Mouse (Mus musculus) myocyte (in vitro differentiated cells): ENCODE data around the gene Phactr2. TPM values are rescaled to one million over a fixed set of nuclear protein-coding genes. Genes with fewer than 3 reads are reported as not detected.
"Not testable (repeated sequence)": the region's sequence is repeated elsewhere in the genome, so short reads cannot be mapped to it uniquely, and the experiment has no call there.

Experiments used
- H3K27me3 ChIP-seq: one replicate; pipeline ENCODE4 v1.6.1; 2011; ENCODE audit not compliant: control insufficient read depth, insufficient read depth, insufficient read length
- H3K36me3 ChIP-seq: one replicate; pipeline ENCODE4 v1.6.1; 2011; ENCODE audit not compliant: control insufficient read depth, insufficient read depth
- H3K4me2 ChIP-seq: one replicate; pipeline ENCODE4 v1.6.1; 2011; ENCODE audit warnings: low read depth, control low read depth
- H3K4me3 ChIP-seq: one replicate; pipeline ENCODE4 v1.5.1; 2011; ENCODE audit warnings: mild to moderate bottlenecking, control low read depth, moderate library complexity
- H3K79me2 ChIP-seq: one replicate; pipeline ENCODE4 v1.6.1; 2011; ENCODE audit not compliant: control insufficient read depth, insufficient read depth
- H3ac ChIP-seq: one replicate; pipeline ENCODE4 v1.6.1; 2011; ENCODE audit not compliant: control insufficient read depth, insufficient read length
- CEBPB ChIP-seq: IDR thresholded peaks from 2 replicates; pipeline ENCODE4 v1.6.1; 2011; ENCODE audit warnings: mild to moderate bottlenecking, moderate library complexity; ENCODE audit not compliant: poor library complexity, insufficient read depth, severe bottlenecking
- E2F4 ChIP-seq: IDR thresholded peaks from one replicate; pipeline ENCODE4 v1.6.1; 2011; ENCODE audit warnings: mild to moderate bottlenecking, control low read depth, moderate library complexity; ENCODE audit not compliant: insufficient read depth
- MAX ChIP-seq: IDR thresholded peaks from one replicate; pipeline ENCODE4 v1.6.1; 2011; ENCODE audit warnings: low read depth, mild to moderate bottlenecking, control low read depth
- MYOD1 ChIP-seq, 3 experiments: IDR thresholded peaks; one replicate each; pipeline ENCODE4 v1.6.1; 2011; ENCODE audit warnings: control low read depth in 2 of 3, low read depth in 2 of 3, mild to moderate bottlenecking in 2 of 3, moderate library complexity in 1 of 3; ENCODE audit not compliant: insufficient read length in 2 of 3, control insufficient read depth in 1 of 3
- MYOG ChIP-seq, 3 experiments: IDR thresholded peaks; one replicate each; pipeline ENCODE4 v1.6.1; 2011; ENCODE audit warnings: control low read depth in 2 of 3, low read depth in 2 of 3, mild to moderate bottlenecking in 2 of 3; ENCODE audit not compliant: insufficient read length in 2 of 3, control insufficient read depth in 1 of 3, insufficient read depth in 1 of 3
- POLR2A ChIP-seq: IDR thresholded peaks from one replicate; pipeline ENCODE4 v1.6.1; 2011; ENCODE audit warnings: low read depth, mild to moderate bottlenecking, control low read depth, moderate library complexity; ENCODE audit not compliant: insufficient read length
- POLR2AphosphoS2 ChIP-seq: IDR thresholded peaks from one replicate; pipeline ENCODE4 v1.6.1; 2011; ENCODE audit warnings: low read depth, control low read depth; ENCODE audit not compliant: insufficient read length
- REST ChIP-seq: IDR thresholded peaks from one replicate; pipeline ENCODE4 v1.6.1; 2011; ENCODE audit warnings: mild to moderate bottlenecking, control low read depth, moderate library complexity; ENCODE audit not compliant: insufficient read depth, insufficient read length
- SRF ChIP-seq: IDR thresholded peaks from one replicate; pipeline ENCODE4 v1.6.1; 2011; ENCODE audit warnings: low read depth; ENCODE audit not compliant: control insufficient read depth, insufficient read length
- TCF12 ChIP-seq: IDR thresholded peaks from one replicate; pipeline ENCODE4 v1.6.1; 2011; ENCODE audit warnings: mild to moderate bottlenecking, control low read depth; ENCODE audit not compliant: poor library complexity, insufficient read depth, severe bottlenecking
- TCF3 ChIP-seq: IDR thresholded peaks from one replicate; pipeline ENCODE4 v1.6.1; 2011; ENCODE audit warnings: low read depth, control low read depth; ENCODE audit not compliant: insufficient read length
- USF1 ChIP-seq: IDR thresholded peaks from one replicate; pipeline ENCODE4 v1.6.1; 2011; ENCODE audit warnings: low read depth, mild to moderate bottlenecking, control low read depth, moderate library complexity
- polyA plus RNA-seq: library from polyadenylated mRNA; unstranded; fragments of >200 nt; fragmentation: generic; extraction: Trizol; gene quantifications from one replicate; pipeline ENCODE4 v1.2.1, GENCODE M21; 2012; ENCODE audit warnings: missing spikeins

Phactr2 gene
- polyA plus RNA-seq: not detected

DNA sequence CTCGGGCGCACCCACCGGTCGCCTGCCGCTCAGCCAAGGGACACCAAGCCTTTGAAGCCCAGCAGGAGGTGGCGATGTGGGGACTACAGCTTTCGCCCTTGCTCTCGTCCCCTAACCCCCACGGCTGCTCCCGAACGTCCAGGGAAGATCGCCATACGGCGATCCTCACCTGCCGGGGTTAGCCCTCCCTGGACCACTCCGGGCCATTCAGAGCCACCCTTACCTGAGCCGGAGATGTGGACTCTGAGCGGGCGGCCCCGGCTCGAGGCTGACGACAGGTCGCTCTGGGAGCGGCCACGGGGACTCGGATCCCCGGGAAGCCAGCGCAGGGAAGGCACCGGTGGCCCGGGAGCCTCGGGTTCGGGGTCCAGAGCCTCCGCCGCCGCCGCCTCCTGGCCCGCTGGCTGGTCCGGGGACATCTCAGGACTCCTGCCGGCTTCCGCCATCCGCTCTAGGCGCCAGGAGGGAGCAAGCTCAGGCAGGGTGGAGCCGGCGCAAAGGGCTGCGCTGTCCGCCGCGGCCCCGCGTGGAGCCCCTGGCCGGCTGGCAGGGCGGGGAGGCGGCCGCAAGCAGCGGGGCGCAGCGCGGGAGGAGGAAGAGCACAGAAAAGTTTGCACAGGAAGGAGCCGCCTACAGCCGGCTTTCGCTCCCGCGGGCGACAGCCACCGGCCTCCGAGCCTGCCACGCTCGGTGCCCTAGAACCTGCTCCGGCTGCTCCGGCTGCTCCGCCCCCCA is at the start of gene Phactr2:
Gene Phactr2, minus strand, starts transcription at position 580 of the 735 bp plus-strand sequence.
- Histone ChIP-seq H3K4me3 (no peak within 1 kb of the TSS), H3K79me2 (no peaks in the 10 kb centered on the region), H3ac (no peak within 1 kb of the TSS), H3K27me3 (peaks cover 34% of the 10 kb centered on the region), H3K4me2 (no peak within 1 kb of the TSS), H3K36me3 (no peaks in the 10 kb centered on the region)
- TF ChIP-seq REST (no peak), POLR2AphosphoS2 (no peak), POLR2A (no peak), MAX (no peak), USF1 (no peak), MYOG (IDR thresholded peaks at IDR 0.05; ENCODE audit: control insufficient read depth in 1 of 3, insufficient read depth in 1 of 3, insufficient read length in 2 of 3, low read depth in 2 of 3) (no peak), TCF3 (no peak), SRF (no peak), E2F4 (no peak), MYOD1 (IDR thresholded peaks at IDR 0.05; ENCODE audit: control insufficient read depth in 1 of 3, insufficient read length in 2 of 3, low read depth in 2 of 3) (no peak), TCF12 (no peak), CEBPB (no peak)

DNA sequence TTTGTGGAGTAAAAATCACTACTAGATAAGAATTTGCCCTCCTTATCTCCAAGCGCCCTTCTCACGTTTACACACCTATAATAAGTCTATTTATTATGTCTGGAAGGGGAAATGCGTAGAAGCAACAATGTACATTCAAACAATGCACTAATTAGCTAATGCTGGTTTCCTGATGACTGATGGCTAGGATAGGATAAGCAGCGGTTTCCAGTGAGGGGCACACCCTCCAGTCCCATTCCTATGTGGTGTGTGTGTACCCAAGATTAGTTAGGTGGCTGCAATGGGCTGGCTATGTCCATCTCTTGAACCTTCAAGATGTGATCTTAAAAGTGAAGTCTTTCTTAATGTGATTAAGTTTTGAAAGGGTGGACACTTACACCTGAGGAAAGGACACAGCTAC is 47.6 kb upstream of the Phactr2 start:
- no peak for TF ChIP-seq POLR2AphosphoS2
- no peak for TF ChIP-seq USF1
- no peak for TF ChIP-seq TCF12
- no peak for TF ChIP-seq MYOD1 (IDR thresholded peaks at IDR 0.05; ENCODE audit: control insufficient read depth in 1 of 3, insufficient read length in 2 of 3, low read depth in 2 of 3)
- TF ChIP-seq POLR2A: no peak
- TF ChIP-seq MAX: no peak
- no peak for TF ChIP-seq SRF
- Histone ChIP-seq H3K36me3 (peaks cover 15% of the 10 kb centered on the region), H3K79me2 (no peaks in the 10 kb centered on the region), H3K4me2 (no peak overlapping the region), H3ac (no peak overlapping the region), H3K4me3 (no peak overlapping the region), H3K27me3 (no peaks in the 10 kb centered on the region)

DNA sequence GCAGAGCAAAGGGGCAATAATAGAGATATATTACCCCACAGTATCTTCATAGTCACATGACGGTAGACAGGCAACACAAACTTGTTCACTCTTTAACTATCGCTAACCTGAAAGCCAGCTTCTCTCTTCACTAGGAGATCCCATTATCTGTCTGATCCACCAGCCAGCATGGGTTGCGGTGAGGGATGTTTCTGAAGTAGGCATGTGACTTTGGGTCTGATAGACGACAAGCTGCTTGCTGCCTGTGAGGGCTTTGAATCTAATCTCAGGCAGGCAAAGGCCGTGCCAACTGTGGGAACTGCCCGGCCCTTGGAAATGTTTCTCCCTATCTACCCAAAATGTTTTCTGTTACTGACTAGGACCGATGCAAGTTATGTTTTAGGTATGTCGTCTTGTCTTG is 28.2 kb upstream of the Phactr2 start:
- TF ChIP-seq TCF3: no peak
- no peak for TF ChIP-seq REST
- no peak for TF ChIP-seq POLR2AphosphoS2
- no peak for TF ChIP-seq TCF12
- TF ChIP-seq CEBPB: no peak
- TF ChIP-seq POLR2A: no peak
- TF ChIP-seq MYOG (IDR thresholded peaks at IDR 0.05; ENCODE audit: control insufficient read depth in 1 of 3, insufficient read depth in 1 of 3, insufficient read length in 2 of 3, low read depth in 2 of 3): no peak
- TF ChIP-seq MAX: no peak
- no peak for TF ChIP-seq MYOD1 (IDR thresholded peaks at IDR 0.05; ENCODE audit: control insufficient read depth in 1 of 3, insufficient read length in 2 of 3, low read depth in 2 of 3)
- no peak for TF ChIP-seq E2F4
- TF ChIP-seq SRF: no peak
- no peak for TF ChIP-seq USF1
- no peak overlapping the region for H3K4me2 ChIP-seq
- no peak overlapping the region for H3K4me3 ChIP-seq
- H3K79me2 ChIP-seq: no peaks in the 10 kb centered on the region
- H3K27me3 ChIP-seq: no peaks in the 10 kb centered on the region
- no peaks in the 10 kb centered on the region for H3K36me3 ChIP-seq
- H3ac ChIP-seq: no peak overlapping the region

DNA sequence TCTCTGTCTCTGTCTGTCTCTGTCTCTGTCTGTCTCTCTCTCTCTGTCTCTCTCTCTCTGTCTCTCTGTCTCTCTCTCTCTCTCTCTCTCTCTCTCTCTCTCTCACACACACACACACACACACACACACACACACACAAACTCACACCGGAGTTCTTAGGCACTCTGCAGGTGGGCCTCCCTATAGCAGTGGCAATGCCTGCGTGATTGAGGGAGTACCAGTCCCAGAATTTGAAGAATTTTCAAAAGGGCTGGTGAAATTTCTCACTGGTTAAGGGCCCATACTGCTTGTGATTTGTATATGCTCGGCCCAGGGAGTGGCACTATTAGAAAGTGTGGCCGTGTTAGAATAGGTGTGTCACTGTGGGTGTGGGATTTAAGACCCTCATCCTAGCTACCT is 27.3 kb upstream of the Phactr2 start:
- Histone ChIP-seq H3K4me2 (peak overlapping the region; percentile 66), H3K4me3 (peak overlapping the region; percentile 26)
- H3ac ChIP-seq, H3K27me3 ChIP-seq, H3K36me3 ChIP-seq, H3K79me2 ChIP-seq: not testable (repeated sequence)

DNA sequence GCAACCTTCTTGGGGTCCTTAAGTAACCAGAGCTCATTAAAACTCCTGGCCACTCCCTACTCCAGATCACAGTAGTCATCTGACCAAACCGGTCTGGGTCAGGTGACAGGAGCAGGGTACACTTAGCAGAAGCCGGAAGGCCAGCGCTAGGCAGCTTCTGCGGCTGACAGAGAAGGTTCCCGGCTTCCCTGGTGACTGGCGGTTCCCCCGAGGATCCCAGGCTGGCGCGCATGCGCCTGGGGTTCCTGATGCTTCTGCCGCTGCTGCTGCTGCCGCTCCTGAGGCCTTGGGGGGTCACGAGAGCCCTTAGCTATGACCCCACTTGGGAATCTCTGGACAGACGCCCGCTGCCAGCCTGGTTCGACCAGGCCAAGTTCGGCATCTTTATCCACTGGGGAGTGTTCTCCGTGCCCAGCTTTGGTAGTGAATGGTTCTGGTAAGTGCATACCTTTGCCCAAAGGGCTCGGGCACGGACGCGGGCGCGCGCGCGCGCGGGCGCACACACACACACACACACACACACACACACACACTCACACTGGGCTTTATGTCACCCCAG is 26.8 kb upstream of the Phactr2 start:
- peaks cover 9% of the 10 kb centered on the region for H3K27me3 ChIP-seq

More for the DNA sequence above, 26.8 kb upstream of the Phactr2 start:
- Histone ChIP-seq H3K79me2 (no peaks in the 10 kb centered on the region), H3ac (no peak overlapping the region), H3K36me3 (no peaks in the 10 kb centered on the region), H3K4me3 (peak overlapping the region; percentile 26), H3K4me2 (peak overlapping the region; percentile 66)
- TF ChIP-seq POLR2AphosphoS2: no peak
- no peak for TF ChIP-seq SRF
- peak; percentile 9 for TF ChIP-seq POLR2A
- TF ChIP-seq E2F4: no peak
- no peak for TF ChIP-seq MYOG (IDR thresholded peaks at IDR 0.05; ENCODE audit: control insufficient read depth in 1 of 3, insufficient read depth in 1 of 3, insufficient read length in 2 of 3, low read depth in 2 of 3)
- TF ChIP-seq TCF12: no peak
- TF ChIP-seq TCF3: no peak
- TF ChIP-seq CEBPB: no peak
- TF ChIP-seq MAX: no peak
- TF ChIP-seq REST: no peak
- TF ChIP-seq MYOD1 (IDR thresholded peaks at IDR 0.05; ENCODE audit: control insufficient read depth in 1 of 3, insufficient read length in 2 of 3, low read depth in 2 of 3): no peak
- TF ChIP-seq USF1: peak; percentile 53
